Mouse (Mus musculus): ENCODE data around the gene Dmbx1. TPM values are rescaled to one million over a fixed set of nuclear protein-coding genes. Genes with fewer than 3 reads are reported as not detected.
A peak's percentile ranks its signal among the peaks of the same experiment; 100 is the strongest.

Dmbx1 gene
- not detected in 2 replicates for polyA plus RNA-seq (2015; fragmentation: Nextera tagmentation; extraction: Ambion mirVana)

DNA sequence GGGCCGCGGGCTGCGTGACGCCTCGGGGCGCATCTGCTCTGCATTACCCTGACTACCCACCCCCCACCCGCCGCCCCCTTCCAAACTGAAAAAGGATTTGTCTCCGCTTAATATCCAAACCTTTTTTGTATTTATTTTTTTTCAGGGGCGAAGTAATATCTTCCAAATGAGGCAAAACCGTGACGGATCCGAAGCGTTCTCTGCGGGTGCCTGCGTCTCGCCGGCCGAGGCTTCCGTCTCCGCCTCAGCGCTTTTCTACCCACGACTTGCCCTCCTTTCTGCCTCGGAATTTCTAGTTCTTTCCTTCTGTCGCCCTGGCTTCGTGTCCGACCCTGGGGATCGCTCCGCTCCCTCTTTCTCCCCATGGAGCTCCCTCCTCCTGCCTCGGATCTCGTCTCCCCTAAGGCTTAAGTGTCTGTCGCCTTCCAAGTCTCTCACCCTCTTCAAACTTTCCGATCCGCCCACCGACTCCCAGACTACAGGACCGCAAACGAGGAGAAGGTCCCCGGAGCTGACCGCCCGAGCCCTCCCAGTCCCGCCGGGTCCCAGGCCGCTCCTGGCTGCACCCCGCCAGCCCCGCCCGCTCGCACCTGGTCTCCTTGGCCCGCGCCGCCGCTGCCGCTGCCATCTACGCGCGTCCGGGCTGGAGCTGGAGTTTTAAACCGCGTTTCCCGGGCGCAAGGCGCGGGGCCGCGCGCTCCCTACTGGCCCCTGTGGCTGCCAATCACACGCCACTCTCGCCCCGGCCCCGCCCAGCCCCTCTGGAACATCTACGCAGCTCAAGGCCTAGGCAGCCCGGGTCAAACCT, at the start of gene Dmbx1:
TSS of gene Dmbx1 (minus strand) at position 632 of the 808 bp plus-strand sequence.
- Histone ChIP-seq H3K27ac (no peak within 1 kb of the TSS), H3K4me3 (replicated peaks) (peak within 1 kb of the TSS; percentile 27), H3K36me3 (no peaks in the 10 kb centered on the region), H3K4me2 (replicated peaks) (peak within 1 kb of the TSS; percentile 62), H3K9ac (no peak within 1 kb of the TSS), H3K27me3 (replicated peaks) (peaks cover 97% of the 10 kb centered on the region), H3K4me1 (replicated peaks) (peaks cover 17% of the 10 kb centered on the region), H3K9me3 (no peaks in the 10 kb centered on the region)
- ATAC-seq: peak; percentile 70
- under 1% methylated on average over 69 of the region's 71 CpGs for WGBS

DNA sequence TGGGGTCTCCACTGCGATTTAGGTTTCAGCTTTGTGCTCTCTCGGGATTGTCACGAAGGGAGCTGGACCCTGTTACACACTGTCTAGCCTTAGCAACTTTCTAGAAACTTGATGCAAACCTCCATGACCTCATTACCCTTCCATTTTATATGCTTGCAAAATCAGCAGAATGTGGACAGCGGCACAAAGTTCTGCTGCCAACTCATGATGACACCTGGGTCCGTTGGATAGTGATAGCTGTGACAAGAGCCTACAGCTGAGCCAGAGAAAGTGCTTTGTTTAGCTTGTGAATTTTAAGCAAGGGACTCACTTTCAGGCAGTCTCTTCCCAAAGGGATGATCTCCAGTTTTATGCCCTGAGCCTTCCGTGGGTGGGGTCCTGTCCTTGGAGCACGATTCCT, 49.7 kb upstream of the Dmbx1 start:
- Histone ChIP-seq H3K4me2 (replicated peaks) (no peak overlapping the region), H3K9me3 (no peaks in the 10 kb centered on the region), H3K4me3 (replicated peaks) (no peak overlapping the region), H3K36me3 (no peaks in the 10 kb centered on the region), H3K9ac (no peak overlapping the region), H3K27me3 (replicated peaks) (no peaks in the 10 kb centered on the region; the same call in 1 of the 2 replicates), H3K27ac (no peak overlapping the region), H3K4me1 (replicated peaks) (no peaks in the 10 kb centered on the region; the same call in 1 of the 2 replicates)
- WGBS: 74% methylated on average over 7 of the region's 7 CpGs
- ATAC-seq: no peak

DNA sequence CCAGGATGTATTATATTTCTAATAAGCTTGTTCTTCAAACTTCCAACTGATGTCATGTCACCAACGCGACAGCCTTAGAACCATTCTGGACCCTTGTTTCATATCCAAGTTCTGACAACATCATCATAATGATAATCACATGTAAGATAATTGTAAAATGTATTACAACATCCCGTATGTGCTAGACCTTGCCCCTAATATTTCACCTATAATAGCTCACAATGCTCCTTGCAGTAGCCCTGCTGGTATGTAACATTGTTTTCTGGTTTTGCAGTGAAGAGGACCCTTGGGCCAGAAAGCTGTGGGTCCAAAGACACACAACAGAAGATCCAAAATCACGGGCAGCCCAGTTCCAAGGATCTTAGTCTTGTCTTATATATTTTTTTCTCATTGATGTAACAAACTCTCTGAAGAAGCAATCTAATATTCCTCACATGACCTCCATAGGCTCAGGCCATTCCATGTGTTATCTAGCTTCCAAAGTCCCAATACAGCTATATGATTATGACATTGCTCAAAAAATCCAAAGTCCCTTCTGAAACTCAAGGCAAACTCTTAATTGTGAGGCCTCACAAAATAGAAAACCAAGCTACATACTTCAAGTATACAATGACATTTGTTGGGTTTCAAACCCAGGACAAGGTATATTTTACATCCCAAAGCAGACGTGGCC, 48.3 kb upstream of the Dmbx1 start:
- Histone ChIP-seq H3K36me3 (no peaks in the 10 kb centered on the region), H3K27me3 (replicated peaks) (peaks cover 3% of the 10 kb centered on the region; the same call in 1 of the 2 replicates), H3K9ac (no peak overlapping the region), H3K4me3 (replicated peaks) (no peak overlapping the region), H3K4me1 (replicated peaks) (peaks cover 2% of the 10 kb centered on the region; the same call in 1 of the 2 replicates), H3K4me2 (replicated peaks) (no peak overlapping the region), H3K9me3 (no peaks in the 10 kb centered on the region), H3K27ac (no peak overlapping the region)
- 68% methylated on average over 5 of the region's 5 CpGs for WGBS
- peak; percentile 74 for ATAC-seq

DNA sequence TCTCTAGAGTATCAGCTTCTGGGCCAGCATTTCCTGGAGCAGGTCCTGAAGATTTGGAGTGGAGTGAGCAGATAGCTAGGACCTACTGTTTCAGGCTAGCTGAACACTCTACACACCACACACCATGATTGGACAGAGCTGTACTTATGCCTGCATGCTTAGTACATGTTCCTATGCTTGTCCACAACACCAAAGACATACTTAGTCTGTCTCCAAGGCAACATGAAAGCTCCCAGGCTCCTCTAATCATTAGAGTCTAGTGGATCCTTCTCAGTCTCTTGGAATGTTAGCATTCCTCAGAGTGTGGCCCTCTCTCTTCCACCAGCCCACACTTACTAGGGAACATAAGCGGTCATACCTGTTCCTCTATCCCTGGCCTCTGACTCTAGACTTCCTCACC, 47.7 kb upstream of the Dmbx1 start:
- peak; percentile 46; the same call in 1 of the 2 replicates for ATAC-seq

GRCm38 (mm10) chr4:115984967-115985366, 45.2 kb upstream of the Dmbx1 start:
- Histone ChIP-seq H3K4me1 (replicated peaks) (peaks cover 2% of the 10 kb centered on the region; the same call in 1 of the 2 replicates), H3K27me3 (replicated peaks) (peaks cover 20% of the 10 kb centered on the region), H3K4me3 (replicated peaks) (no peak overlapping the region), H3K36me3 (no peaks in the 10 kb centered on the region), H3K27ac (no peak overlapping the region), H3K9ac (no peak overlapping the region), H3K4me2 (replicated peaks) (no peak overlapping the region), H3K9me3 (no peaks in the 10 kb centered on the region)
- WGBS: 34% methylated on average over 8 of the region's 8 CpGs
- no peak for ATAC-seq

More for the DNA sequence above, 47.7 kb upstream of the Dmbx1 start:
- Histone ChIP-seq H3K9ac (no peak overlapping the region), H3K4me1 (replicated peaks) (peaks cover 2% of the 10 kb centered on the region; the same call in 1 of the 2 replicates), H3K4me2 (replicated peaks) (no peak overlapping the region), H3K36me3 (no peaks in the 10 kb centered on the region), H3K27ac (0 out of 2 replicates have a peak overlapping the region, but pooled peaks have one; percentile 4), H3K4me3 (replicated peaks) (no peak overlapping the region), H3K27me3 (replicated peaks) (peaks cover 3% of the 10 kb centered on the region; the same call in 1 of the 2 replicates), H3K9me3 (no peaks in the 10 kb centered on the region)
- WGBS: 71% methylated on average over 1 of the region's 1 CpGs

GRCm38 (mm10) chr4:115984111-115984510, 44.4 kb upstream of the Dmbx1 start:
- Histone ChIP-seq H3K27me3 (replicated peaks) (peaks cover 27% of the 10 kb centered on the region), H3K4me2 (replicated peaks) (peak overlapping the region; percentile 36), H3K4me1 (replicated peaks) (peaks cover 7% of the 10 kb centered on the region), H3K4me3 (replicated peaks) (no peak overlapping the region), H3K27ac (no peak overlapping the region), H3K9ac (peak overlapping the region; percentile 23; the same call in 1 of the 2 replicates), H3K36me3 (no peaks in the 10 kb centered on the region), H3K9me3 (no peaks in the 10 kb centered on the region)
- ATAC-seq: 0 out of 2 replicates have a peak, but pooled peaks have one; percentile 14
- WGBS: 3% methylated on average over 13 of the region's 13 CpGs

DNA sequence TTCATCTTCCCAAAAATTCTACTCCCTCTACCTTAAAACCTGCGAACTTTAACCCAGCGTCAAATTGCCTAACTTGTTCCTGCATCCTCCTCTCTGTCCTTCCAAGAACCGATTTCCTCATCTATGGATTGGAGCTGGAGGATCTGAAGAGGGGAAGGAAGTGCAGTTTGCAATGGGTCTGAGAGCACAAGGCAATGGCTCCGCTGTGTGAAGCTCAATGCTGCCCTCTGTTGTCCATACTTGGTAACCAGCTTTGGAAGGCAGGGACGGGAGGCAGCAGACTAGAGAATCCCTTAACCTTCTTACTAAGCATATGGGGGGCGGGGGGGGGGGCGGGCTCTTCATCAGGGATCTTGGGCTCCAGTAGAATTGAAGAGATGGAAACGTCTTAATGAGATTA, 41.0 kb upstream of the Dmbx1 start:
- Histone ChIP-seq H3K4me2 (replicated peaks) (no peak overlapping the region), H3K9ac (no peak overlapping the region), H3K27me3 (replicated peaks) (peaks cover 61% of the 10 kb centered on the region), H3K27ac (no peak overlapping the region), H3K36me3 (no peaks in the 10 kb centered on the region), H3K9me3 (no peaks in the 10 kb centered on the region), H3K4me1 (replicated peaks) (peaks cover 7% of the 10 kb centered on the region), H3K4me3 (replicated peaks) (no peak overlapping the region)
- under 1% methylated on average over 8 of the region's 8 CpGs for WGBS
- ATAC-seq: no peak; the same call in 1 of the 2 replicates

DNA sequence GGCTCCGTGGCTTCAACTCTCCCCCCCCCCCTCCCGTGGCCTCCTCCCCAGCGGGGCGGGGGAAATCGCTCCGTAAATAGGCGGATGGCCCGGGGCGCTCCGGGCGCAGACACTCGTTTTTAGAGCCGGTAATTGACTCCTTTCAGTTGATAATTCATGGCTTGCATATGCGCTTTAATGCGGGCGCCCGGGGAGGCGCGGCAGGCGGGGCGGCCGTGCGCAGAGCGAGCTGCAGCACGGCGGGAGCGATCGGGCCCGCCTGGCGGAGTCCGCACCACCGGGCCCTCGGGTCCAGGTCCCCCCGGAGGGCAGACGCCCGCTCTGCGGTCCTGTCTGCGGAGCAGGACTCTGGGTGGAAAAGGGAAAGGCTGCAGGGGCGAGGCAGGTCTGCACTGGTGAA, 39.7 kb upstream of the Dmbx1 start:
- Histone ChIP-seq H3K4me2 (replicated peaks) (peak overlapping the region; percentile 65), H3K4me3 (replicated peaks) (peak overlapping the region; percentile 28), H3K9ac (peak overlapping the region; percentile 13; the same call in 1 of the 2 replicates), H3K27me3 (replicated peaks) (peaks cover 70% of the 10 kb centered on the region), H3K9me3 (no peaks in the 10 kb centered on the region), H3K4me1 (replicated peaks) (peaks cover 7% of the 10 kb centered on the region), H3K27ac (no peak overlapping the region), H3K36me3 (no peaks in the 10 kb centered on the region)
- under 1% methylated on average over 39 of the region's 39 CpGs for WGBS
- 0 out of 2 replicates have a peak, but pooled peaks have one; percentile 38 for ATAC-seq

- Histone ChIP-seq H3K27me3 (replicated peaks) (peaks cover 70% of the 10 kb centered on the region), H3K9ac (no peak overlapping the region), H3K4me1 (replicated peaks) (peaks cover 4% of the 10 kb centered on the region), H3K4me2 (replicated peaks) (no peak overlapping the region), H3K36me3 (no peaks in the 10 kb centered on the region), H3K9me3 (no peaks in the 10 kb centered on the region), H3K4me3 (replicated peaks) (no peak overlapping the region), H3K27ac (no peak overlapping the region)
- no peak for ATAC-seq
- WGBS: 11% methylated on average over 4 of the region's 4 CpGs
These were observed 39.2 kb upstream of the Dmbx1 start for GRCm38 (mm10) chr4:115978911-115979310.

DNA sequence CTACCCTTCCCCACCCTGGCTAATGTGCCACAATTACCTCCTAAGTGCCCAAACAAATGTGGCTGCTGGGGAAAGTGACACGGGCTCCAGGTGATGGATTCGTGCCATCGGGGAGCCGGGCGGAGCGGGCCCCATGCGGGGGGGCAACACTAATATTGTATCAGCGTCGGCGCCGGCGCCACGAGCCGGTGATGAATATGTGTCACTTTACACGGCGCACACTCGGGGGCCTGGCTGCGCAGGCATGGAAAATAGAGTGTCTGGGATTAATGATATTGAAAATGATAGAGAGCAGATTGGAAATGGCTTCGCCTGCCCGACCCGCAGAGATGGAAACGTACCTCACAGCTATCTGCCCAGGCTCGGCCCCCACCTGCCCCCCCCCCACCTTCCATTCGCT, 32.8 kb upstream of the Dmbx1 start:
- Histone ChIP-seq H3K4me1 (replicated peaks) (no peaks in the 10 kb centered on the region), H3K27ac (no peak overlapping the region), H3K9me3 (no peaks in the 10 kb centered on the region), H3K4me3 (replicated peaks) (no peak overlapping the region), H3K36me3 (no peaks in the 10 kb centered on the region), H3K9ac (no peak overlapping the region), H3K27me3 (replicated peaks) (peaks cover 68% of the 10 kb centered on the region), H3K4me2 (replicated peaks) (no peak overlapping the region)
- 43% methylated on average over 24 of the region's 24 CpGs for WGBS
- no peak for ATAC-seq

GRCm38 (mm10) chr4:115964446-115964845, 24.7 kb upstream of the Dmbx1 start:
- no peak for ATAC-seq

DNA sequence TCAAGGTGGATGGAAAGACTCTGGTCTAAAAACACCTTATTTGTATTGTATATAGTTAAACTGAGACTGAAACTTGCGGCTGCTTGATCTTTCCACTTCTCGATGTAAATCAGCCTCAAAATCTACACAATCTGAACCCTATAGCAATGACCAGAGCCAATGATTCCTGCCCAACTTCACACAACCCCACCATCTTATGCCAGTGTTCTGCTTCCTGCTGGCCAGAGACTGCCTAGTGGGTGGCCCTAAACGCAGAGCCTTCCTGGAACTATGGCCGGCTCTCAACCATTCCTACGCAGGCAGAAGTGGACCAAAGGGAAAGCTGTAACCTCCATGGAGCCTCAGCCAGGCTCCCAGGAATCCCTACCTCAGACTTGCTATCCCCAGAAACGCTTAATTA, 24.0 kb upstream of the Dmbx1 start:
- peaks cover 77% of the 10 kb centered on the region for H3K27me3 ChIP-seq (replicated peaks)
- H3K9ac ChIP-seq: no peak overlapping the region
- H3K36me3 ChIP-seq: no peaks in the 10 kb centered on the region
- ATAC-seq: no peak
- no peaks in the 10 kb centered on the region for H3K9me3 ChIP-seq
- no peak overlapping the region for H3K27ac ChIP-seq
- H3K4me2 ChIP-seq (replicated peaks): no peak overlapping the region
- H3K4me1 ChIP-seq (replicated peaks): peaks cover 7% of the 10 kb centered on the region; the same call in 1 of the 2 replicates
- 21% methylated on average over 6 of the region's 6 CpGs for WGBS
- no peak overlapping the region for H3K4me3 ChIP-seq (replicated peaks)

More at GRCm38 (mm10) chr4:115964446-115964845, 24.7 kb upstream of the Dmbx1 start:
- WGBS: 14% methylated on average over 5 of the region's 5 CpGs
- Histone ChIP-seq H3K27ac (no peak overlapping the region), H3K4me1 (replicated peaks) (peaks cover 7% of the 10 kb centered on the region; the same call in 1 of the 2 replicates), H3K9ac (no peak overlapping the region), H3K9me3 (no peaks in the 10 kb centered on the region), H3K36me3 (no peaks in the 10 kb centered on the region), H3K4me2 (replicated peaks) (no peak overlapping the region), H3K27me3 (replicated peaks) (peaks cover 76% of the 10 kb centered on the region), H3K4me3 (replicated peaks) (no peak overlapping the region)

Data from intestine, embryonic 15.5 days (tissue).